Mouse (Mus musculus): ENCODE measurements at regions not wholly inside any gene's neighbourhood (a gene's known extent, or its start where the extent isn't known, plus 50 kb on each side); places are given as distances from the start of the nearest gene placed in this dataset.

GRCm38 (mm10) chr16:55632220-55632619 is 206.5 kb downstream of the Nfkbiz start:
- DNase-seq (ENCODE audit: low spot score) (no peak), ATAC-seq (replicated peaks; ENCODE audit: low FRiP score) (no peak)
- WGBS, result 69% methylated on average over 3 of the region's 3 CpGs
- no peaks in the 10 kb centered on the region for H3K36me3 ChIP-seq (ENCODE audit: control insufficient read depth, insufficient read depth, low read length)
- no peaks in the 10 kb centered on the region for H3K4me1 ChIP-seq (replicated peaks; ENCODE audit: control insufficient read depth, insufficient read depth, low read length)
- no peaks in the 10 kb centered on the region for H3K27me3 ChIP-seq (replicated peaks; ENCODE audit: control insufficient read depth, insufficient read depth, low read length)
- H3K27ac ChIP-seq (ENCODE audit: low read depth, low read length), result no peak overlapping the region
- H3K4me2 ChIP-seq, result no peak overlapping the region
- no peak overlapping the region for H3K4me3 ChIP-seq (ENCODE audit: low read depth, low read length)
- H3K9me3 ChIP-seq (ENCODE audit: control insufficient read depth, low read length), result no peaks in the 10 kb centered on the region
- H3K9ac ChIP-seq (ENCODE audit: low read depth, low read length), result no peak overlapping the region

GRCm38 (mm10) chr16:55631637-55632036 is 207.1 kb downstream of the Nfkbiz start:
- Histone ChIP-seq H3K9me3 (ENCODE audit: control insufficient read depth, low read length) (no peaks in the 10 kb centered on the region), H3K4me1 (replicated peaks; ENCODE audit: control insufficient read depth, insufficient read depth, low read length) (no peaks in the 10 kb centered on the region), H3K27me3 (replicated peaks; ENCODE audit: control insufficient read depth, insufficient read depth, low read length) (no peaks in the 10 kb centered on the region), H3K27ac (ENCODE audit: low read depth, low read length) (no peak overlapping the region), H3K4me2 (no peak overlapping the region), H3K4me3 (ENCODE audit: low read depth, low read length) (no peak overlapping the region), H3K9ac (ENCODE audit: low read depth, low read length) (no peak overlapping the region), H3K36me3 (ENCODE audit: control insufficient read depth, insufficient read depth, low read length) (no peaks in the 10 kb centered on the region)
- 66% methylated on average over 2 of the region's 2 CpGs for WGBS
- ATAC-seq (replicated peaks; ENCODE audit: low FRiP score) (no peak), DNase-seq (ENCODE audit: low spot score) (no peak)

GRCm38 (mm10) chr16:55631048-55631447 is 207.7 kb downstream of the Nfkbiz start:
- Histone ChIP-seq H3K9me3 (ENCODE audit: control insufficient read depth, low read length) (no peaks in the 10 kb centered on the region), H3K4me1 (replicated peaks; ENCODE audit: control insufficient read depth, insufficient read depth, low read length) (no peaks in the 10 kb centered on the region), H3K27ac (ENCODE audit: low read depth, low read length) (no peak overlapping the region), H3K4me2 (no peak overlapping the region), H3K27me3 (replicated peaks; ENCODE audit: control insufficient read depth, insufficient read depth, low read length) (no peaks in the 10 kb centered on the region), H3K4me3 (ENCODE audit: low read depth, low read length) (no peak overlapping the region), H3K36me3 (ENCODE audit: control insufficient read depth, insufficient read depth, low read length) (no peaks in the 10 kb centered on the region), H3K9ac (ENCODE audit: low read depth, low read length) (no peak overlapping the region)
- DNase-seq (ENCODE audit: low spot score) (no peak), ATAC-seq (replicated peaks; ENCODE audit: low FRiP score) (no peak)
- 84% methylated on average over 2 of the region's 2 CpGs for WGBS

- H3K27me3 ChIP-seq (replicated peaks; ENCODE audit: control insufficient read depth, insufficient read depth, low read length), result no peaks in the 10 kb centered on the region
- ATAC-seq (replicated peaks; ENCODE audit: low FRiP score) (no peak), DNase-seq (ENCODE audit: low spot score) (no peak)
- H3K9me3 ChIP-seq (ENCODE audit: control insufficient read depth, low read length), result no peaks in the 10 kb centered on the region
- WGBS, result 86% methylated on average over 1 of the region's 1 CpGs
- no peak overlapping the region for H3K4me2 ChIP-seq
- H3K36me3 ChIP-seq (ENCODE audit: control insufficient read depth, insufficient read depth, low read length), result no peaks in the 10 kb centered on the region
- no peak overlapping the region for H3K9ac ChIP-seq (ENCODE audit: low read depth, low read length)
- H3K27ac ChIP-seq (ENCODE audit: low read depth, low read length), result no peak overlapping the region
- no peak overlapping the region for H3K4me3 ChIP-seq (ENCODE audit: low read depth, low read length)
- no peaks in the 10 kb centered on the region for H3K4me1 ChIP-seq (replicated peaks; ENCODE audit: control insufficient read depth, insufficient read depth, low read length)
Measured at GRCm38 (mm10) chr16:55627531-55627930, 211.2 kb downstream of the Nfkbiz start.

GRCm38 (mm10) chr16:55623422-55623821 is 215.3 kb downstream of the Nfkbiz start:
- DNase-seq (ENCODE audit: low spot score) (no peak), ATAC-seq (replicated peaks; ENCODE audit: low FRiP score) (no peak)
- H3K36me3 ChIP-seq (ENCODE audit: control insufficient read depth, insufficient read depth, low read length), result no peaks in the 10 kb centered on the region
- H3K27ac ChIP-seq (ENCODE audit: low read depth, low read length), result no peak overlapping the region
- no peak overlapping the region for H3K4me2 ChIP-seq
- no peaks in the 10 kb centered on the region for H3K4me1 ChIP-seq (replicated peaks; ENCODE audit: control insufficient read depth, insufficient read depth, low read length)
- no peaks in the 10 kb centered on the region for H3K27me3 ChIP-seq (replicated peaks; ENCODE audit: control insufficient read depth, insufficient read depth, low read length)
- no peaks in the 10 kb centered on the region for H3K9me3 ChIP-seq (ENCODE audit: control insufficient read depth, low read length)
- H3K4me3 ChIP-seq (ENCODE audit: low read depth, low read length), result no peak overlapping the region
- H3K9ac ChIP-seq (ENCODE audit: low read depth, low read length), result no peak overlapping the region

GRCm38 (mm10) chr16:55619731-55620130 is 219.0 kb downstream of the Nfkbiz start:
- Histone ChIP-seq H3K9me3 (ENCODE audit: control insufficient read depth, low read length) (no peaks in the 10 kb centered on the region), H3K27me3 (replicated peaks; ENCODE audit: control insufficient read depth, insufficient read depth, low read length) (no peaks in the 10 kb centered on the region), H3K4me3 (ENCODE audit: low read depth, low read length) (no peak overlapping the region), H3K4me2 (no peak overlapping the region), H3K27ac (ENCODE audit: low read depth, low read length) (no peak overlapping the region), H3K4me1 (replicated peaks; ENCODE audit: control insufficient read depth, insufficient read depth, low read length) (no peaks in the 10 kb centered on the region), H3K9ac (ENCODE audit: low read depth, low read length) (no peak overlapping the region), H3K36me3 (ENCODE audit: control insufficient read depth, insufficient read depth, low read length) (no peaks in the 10 kb centered on the region)
- WGBS, result 76% methylated on average over 3 of the region's 3 CpGs
- no peak for DNase-seq (ENCODE audit: low spot score)
- ATAC-seq (replicated peaks; ENCODE audit: low FRiP score), result no peak

- DNase-seq (ENCODE audit: low spot score) (no peak), ATAC-seq (replicated peaks; ENCODE audit: low FRiP score) (no peak)
- H3K4me2 ChIP-seq, result no peak overlapping the region
- H3K36me3 ChIP-seq (ENCODE audit: control insufficient read depth, insufficient read depth, low read length), result no peaks in the 10 kb centered on the region
- H3K4me3 ChIP-seq (ENCODE audit: low read depth, low read length), result no peak overlapping the region
- no peak overlapping the region for H3K27ac ChIP-seq (ENCODE audit: low read depth, low read length)
- 66% methylated on average over 3 of the region's 3 CpGs for WGBS
- H3K9me3 ChIP-seq (ENCODE audit: control insufficient read depth, low read length), result no peaks in the 10 kb centered on the region
- no peaks in the 10 kb centered on the region for H3K27me3 ChIP-seq (replicated peaks; ENCODE audit: control insufficient read depth, insufficient read depth, low read length)
- H3K9ac ChIP-seq (ENCODE audit: low read depth, low read length), result no peak overlapping the region
- H3K4me1 ChIP-seq (replicated peaks; ENCODE audit: control insufficient read depth, insufficient read depth, low read length), result no peaks in the 10 kb centered on the region
Measured at GRCm38 (mm10) chr16:55617958-55618357, 220.7 kb downstream of the Nfkbiz start.

- Histone ChIP-seq H3K27ac (ENCODE audit: low read depth, low read length) (no peak overlapping the region), H3K4me2 (no peak overlapping the region), H3K9ac (ENCODE audit: low read depth, low read length) (no peak overlapping the region), H3K27me3 (replicated peaks; ENCODE audit: control insufficient read depth, insufficient read depth, low read length) (no peaks in the 10 kb centered on the region), H3K9me3 (ENCODE audit: control insufficient read depth, low read length) (no peaks in the 10 kb centered on the region), H3K36me3 (ENCODE audit: control insufficient read depth, insufficient read depth, low read length) (no peaks in the 10 kb centered on the region), H3K4me1 (replicated peaks; ENCODE audit: control insufficient read depth, insufficient read depth, low read length) (no peaks in the 10 kb centered on the region), H3K4me3 (ENCODE audit: low read depth, low read length) (no peak overlapping the region)
- 50% methylated on average over 4 of the region's 4 CpGs for WGBS
- ATAC-seq (replicated peaks; ENCODE audit: low FRiP score) (no peak), DNase-seq (ENCODE audit: low spot score) (no peak)
Measured at GRCm38 (mm10) chr16:55617506-55617905, 221.2 kb downstream of the Nfkbiz start.

GRCm38 (mm10) chr16:55616408-55617120 is 222.1 kb downstream of the Nfkbiz start:
- ATAC-seq (replicated peaks; ENCODE audit: low FRiP score) (no peak), DNase-seq (ENCODE audit: low spot score) (no peak)
- no peaks in the 10 kb centered on the region for H3K4me1 ChIP-seq (replicated peaks; ENCODE audit: control insufficient read depth, insufficient read depth, low read length)
- H3K27me3 ChIP-seq (replicated peaks; ENCODE audit: control insufficient read depth, insufficient read depth, low read length), result no peaks in the 10 kb centered on the region
- 59% methylated on average over 1 of the region's 1 CpGs for WGBS
- no peaks in the 10 kb centered on the region for H3K36me3 ChIP-seq (ENCODE audit: control insufficient read depth, insufficient read depth, low read length)
- no peak overlapping the region for H3K9ac ChIP-seq (ENCODE audit: low read depth, low read length)
- no peak overlapping the region for H3K27ac ChIP-seq (ENCODE audit: low read depth, low read length)
- no peak overlapping the region for H3K4me2 ChIP-seq
- no peaks in the 10 kb centered on the region for H3K9me3 ChIP-seq (ENCODE audit: control insufficient read depth, low read length)
- H3K4me3 ChIP-seq (ENCODE audit: low read depth, low read length), result no peak overlapping the region
